1 mouse cellular context compared by ENCODE assay signal in the genomic region with DNA sequence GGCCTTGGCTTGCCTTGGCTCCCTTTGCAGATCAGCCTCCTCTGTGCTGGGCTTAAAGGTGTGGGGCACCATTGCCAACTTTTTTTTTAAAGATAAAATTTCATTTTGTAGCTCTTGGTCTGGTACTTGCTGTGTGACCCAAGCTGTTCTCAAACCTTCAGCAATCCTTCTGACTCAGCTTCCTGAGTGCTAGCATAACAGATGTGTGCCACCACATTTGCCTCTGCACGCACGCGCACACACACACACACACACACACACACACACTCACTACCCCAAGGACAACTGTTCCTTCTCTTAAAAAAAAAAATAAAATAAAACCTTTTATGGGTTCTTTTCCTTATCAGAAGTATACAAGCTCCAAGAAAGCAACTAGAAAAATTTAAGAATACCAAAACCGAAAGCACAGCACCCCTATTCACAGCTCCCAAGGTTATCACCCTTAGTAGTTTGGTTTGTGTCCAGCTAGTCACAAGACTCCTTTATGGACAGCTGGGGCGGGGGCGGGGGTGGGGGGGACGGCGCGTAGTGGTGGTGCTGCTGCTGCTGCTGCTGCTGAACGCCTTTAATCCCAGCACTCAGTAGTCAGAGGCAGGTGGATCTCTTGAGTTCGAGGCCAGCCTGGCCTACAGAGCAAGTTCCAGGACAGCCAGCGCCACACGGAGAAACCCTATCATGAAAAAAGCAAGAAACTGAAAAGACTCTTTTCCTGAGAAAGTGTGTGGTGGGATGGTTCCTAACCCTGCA.
A peak's percentile ranks its signal among the peaks of the same experiment; 100 is the strongest.
TF ChIP-seq lines count a peak whose summit lies in the region.

No protein-coding gene starts in this region.

TF ChIP-seq in CH12.LX, 34 proteins besides CTCF, POLR2A, EP300 and RAD21 (continued from another document):
- TF ChIP-seq E2F4 (IDR thresholded peaks at IDR 0.05; ENCODE audit: insufficient replicate concordance, low read depth, low read length) (no peak), CHD1 (IDR thresholded peaks at IDR 0.05; ENCODE audit: low read depth, low read length) (no peak), POLR2AphosphoS2 (IDR thresholded peaks at IDR 0.05; ENCODE audit: low read depth, low read length) (no peak), TBP (conservative IDR thresholded peaks at IDR 0.05; ENCODE audit: low read depth, low read length) (0 out of 2 replicates have a peak, but pooled peaks have one; percentile 31), PAX5 (IDR thresholded peaks at IDR 0.05; ENCODE audit: low read length) (no peak), MYC (IDR thresholded peaks at IDR 0.05; ENCODE audit: low read depth, low read length) (peak; percentile 52; the same call in 1 of the 2 replicates), JUND (conservative IDR thresholded peaks at IDR 0.05; ENCODE audit: low read depth, low read length) (0 out of 2 replicates have a peak, but pooled peaks have one; percentile 11), SIN3A (IDR thresholded peaks at IDR 0.05; ENCODE audit: low read length) (0 out of 2 replicates have a peak, but pooled peaks have one; percentile 65), ZC3H11A (IDR thresholded peaks at IDR 0.05; ENCODE audit: low read depth, low read length) (no peak), BHLHE40 (IDR thresholded peaks at IDR 0.05; ENCODE audit: low read depth, low read length) (peak; percentile 86), GABPA (IDR thresholded peaks at IDR 0.05; ENCODE audit: insufficient replicate concordance, low read depth, low read length) (no peak), ZNF384 (IDR thresholded peaks at IDR 0.05; ENCODE audit: low read depth, low read length) (no peak; the same call in 1 of the 2 replicates), UBTF (IDR thresholded peaks at IDR 0.05; ENCODE audit: low read depth, low read length) (no peak), ETS1 (conservative IDR thresholded peaks at IDR 0.05; ENCODE audit: low read depth, low read length) (peak; percentile 73), SMC3 (IDR thresholded peaks at IDR 0.05; ENCODE audit: low read depth, low read length) (no peak), MAZ (IDR thresholded peaks at IDR 0.05; ENCODE audit: low read depth, low read length) (no peak), MXI1 (IDR thresholded peaks at IDR 0.05; ENCODE audit: low read depth, low read length) (0 out of 2 replicates have a peak, but pooled peaks have one; percentile 44), USF1 (IDR thresholded peaks at IDR 0.05; ENCODE audit: low read depth, low read length) (no peak), HCFC1 (IDR thresholded peaks at IDR 0.05; ENCODE audit: low read depth, low read length) (no peak), JUN (IDR thresholded peaks at IDR 0.05; ENCODE audit: insufficient read depth, low read depth, low read length) (no peak), ELF1 (IDR thresholded peaks at IDR 0.05; ENCODE audit: low read depth, low read length) (0 out of 2 replicates have a peak, but pooled peaks have one; percentile 40)
